15 mouse cellular contexts compared by ENCODE assay signal in genomic region chr9:105376954-105377530, GRCm38 (mm10). TPM values are rescaled to one million over a fixed set of nuclear protein-coding genes. Genes with fewer than 3 reads are reported as not detected.
DNase-seq lines count a peak whose midpoint lies in the region; TF ChIP-seq lines count a peak whose summit lies in the region.
"Had no signal": no experiment of that assay in that cellular context is flagged by ENCODE, and none has a peak within 500 bp of the region (broad histone marks: within the 10 kb centered on the region; RNA-seq: fewer than 3 reads in every experiment).

No protein-coding gene starts in this region.

- TF ChIP-seq POLR2A in heart, adult 2 months (IDR thresholded peaks at IDR 0.05; ENCODE audit: insufficient read depth, low read depth, low read length) = no peak
- no peak for TF ChIP-seq POLR2A in cortical plate, adult 2 months (IDR thresholded peaks at IDR 0.05; ENCODE audit: extremely low read depth, insufficient read depth, low read length)

- H3K79me2 ChIP-seq in heart, adult 2 months (replicated peaks; ENCODE audit: control insufficient read depth, insufficient read depth, low read length) = no peaks in the 10 kb centered on the region

- no peak for TF ChIP-seq EP300 in heart, adult 2 months (IDR thresholded peaks at IDR 0.05; ENCODE audit: insufficient read depth, low read depth, low read length)

- intact Hi-C loops in heart, adult 2 months (cut with DNase I) = no loop called here
- intact Hi-C loops in heart, postnatal 25 days (cut with DNase I) = no loop called here
- intact Hi-C loops in left cerebral cortex, postnatal 25 days (cut with DNase I) = loop anchor here (5.0 kb wide), 1 partner anchor 75 kb away; no protein-coding TSS in a partner anchor

- no peak overlapping the region for H3K27ac ChIP-seq in heart, adult 2 months
- no peak overlapping the region for H3K27ac ChIP-seq in cortical plate, adult 2 months (ENCODE audit: insufficient read depth, low read length)

- H3K36me3 ChIP-seq in heart, adult 2 months (ENCODE audit: control insufficient read depth, insufficient read depth, low read length) = no peaks in the 10 kb centered on the region
- H3K36me3 ChIP-seq: G1E had no signal

- WGBS in heart, adult 2 months = 66% methylated on average over 7 of the region's 7 CpGs

- peak; percentile 28 for TF ChIP-seq CTCF in heart, adult 2 months (IDR thresholded peaks at IDR 0.05)
- peak; percentile 60 for TF ChIP-seq CTCF in cortical plate, adult 2 months (IDR thresholded peaks at IDR 0.05; ENCODE audit: extremely low read depth, insufficient read depth, low read length)

- no peaks in the 10 kb centered on the region for H3K4me1 ChIP-seq in heart, adult 2 months (ENCODE audit: control insufficient read depth, insufficient read depth, low read length)
- no peaks in the 10 kb centered on the region; the same call in 1 of the 2 replicates for H3K4me1 ChIP-seq in cortical plate, adult 2 months (ENCODE audit: control insufficient read depth, insufficient read depth, low read length)

- DNase-seq in heart, adult 2 months = no peak
- no peak for DNase-seq in heart, postnatal 25 days (ENCODE audit: low spot score)
- DNase-seq in left cerebral cortex, postnatal 25 days (ENCODE audit: low spot score in 2 of 2) = peak; percentile 21 to 55
- DNase-seq in left cerebral cortex, adult 8-10 months (ENCODE audit: low spot score in 2 of 2) = no peak
- peak; percentile 64 for DNase-seq in brain, adult 2 months (ENCODE audit: low read depth, low spot score)
- DNase-seq in adrenal gland, postnatal 14 days = no peak
- DNase-seq: gastrocnemius, postnatal 36 days; lung, postnatal 10 days; right cerebral cortex, adult 18-20 months; spleen, adult 18-20 months had no signal

- H3K4me3 ChIP-seq in heart, adult 2 months = no peak overlapping the region
- no peak overlapping the region for H3K4me3 ChIP-seq in cortical plate, adult 2 months (ENCODE audit: insufficient read depth, low read length)

- H3K9ac ChIP-seq in heart, adult 2 months (ENCODE audit: low read depth, low read length) = no peak overlapping the region

- H3K27me3 ChIP-seq in heart, adult 2 months (ENCODE audit: control insufficient read depth, insufficient read depth, low read length) = peaks cover 2% of the 10 kb centered on the region; the same call in 1 of the 2 replicates

RNA-seq across cellular contexts. Expression of gene Aste1, which starts 18.1 kb away (rescaled TPM):
- 1 to 10 TPM; 5.3 to 7.3 TPM for total RNA-seq in heart, adult 2 months (2021)
- polyA plus RNA-seq in heart, adult 2 months (2012; rRNA removed) = 3.2 and 5.4 TPM in 2 replicates
- 1 to 10 TPM; 5.8 to 6.4 TPM for total RNA-seq in heart, postnatal 25 days (2021)
- total RNA-seq in left cerebral cortex, postnatal 25 days (2021) = 10 to 100 TPM in 1 of 2 experiments, 1 to 10 TPM in 1; 9.1 to 11.1 TPM
- 10 to 100 TPM; 10.0 to 14.2 (median 11.4) TPM for total RNA-seq in left cerebral cortex, adult 8-10 months (2022)
- 7.6 and 8.8 TPM in 2 replicates for polyA plus RNA-seq in cortical plate, adult 2 months (2012; rRNA removed)
- 12.4 and 12.7 TPM in 2 replicates for total RNA-seq in adrenal gland, postnatal 14 days (2021)

RNA-seq across cellular contexts. Expression of gene Nek11, which starts 18.3 kb away (rescaled TPM):
- not detected for total RNA-seq in heart, adult 2 months (2021)
- polyA plus RNA-seq in heart, adult 2 months (2012; rRNA removed) = 0.25 TPM in 1 of 2 replicates, not detected in the other
- not detected for total RNA-seq in heart, postnatal 25 days (2021)
- 1 to 10 TPM; 1.8 to 2.1 TPM for total RNA-seq in left cerebral cortex, postnatal 25 days (2021)
- 1 to 10 TPM in 3 of 4 experiments, under 1 TPM in 1; 0.81 to 2.5 (median 1.8) TPM for total RNA-seq in left cerebral cortex, adult 8-10 months (2022)
- polyA plus RNA-seq in cortical plate, adult 2 months (2012; rRNA removed) = 1.1 and 1.6 TPM in 2 replicates
- total RNA-seq in adrenal gland, postnatal 14 days (2021) = 0.19 TPM in 1 of 2 replicates, not detected in the other
- total RNA-seq: G1E; gastrocnemius, postnatal 36 days; hematopoietic stem cell, adult 5-6 weeks; megakaryocyte, adult 5-6 weeks had no signal
- polyA plus RNA-seq: G1E; liver, embryonic 16.5 days had no signal

Comparison
In these comparisons a context has a peak if more than half of its experiments do, and no peak if none do; other contexts are left out.
1. DNase-seq: peak in left cerebral cortex, postnatal 25 days (2 of 2) and brain, adult 2 months (single experiment); none in heart, adult 2 months (0 of 2), heart, postnatal 25 days (single experiment), left cerebral cortex, adult 8-10 months (0 of 2) and adrenal gland, postnatal 14 days (single experiment).